Mouse (Mus musculus) liver, embryonic 13.5 days (tissue): ENCODE measurements around the gene Reln. TPM values are rescaled to one million over a fixed set of nuclear protein-coding genes. Genes with fewer than 3 reads are reported as not detected.

Experiments used
- ATAC-seq: fragments of 200-750 bp; cut with Nextera tagmentation; 2 replicates; pipeline ENCODE4 v1.8.0; 2017; ENCODE audit warnings: low read depth, mild to moderate bottlenecking, moderate number of reproducible peaks, moderate library complexity
- DNase-seq: peaks from one replicate; pipeline ENCODE4 v3.0.0; 2022
- H3K27ac ChIP-seq: fragments of 300-500 bp; sonication (generic); 2 replicates; pipeline ENCODE4 v1.5.1; 2015; ENCODE audit warnings: moderate library complexity, mild to moderate bottlenecking, inconsistent platforms
- H3K27me3 ChIP-seq: fragments of 300-500 bp; sonication (generic); 2 replicates; pipeline ENCODE4 v1.6.1; 2015; ENCODE audit warnings: mild to moderate bottlenecking, inconsistent platforms
- H3K36me3 ChIP-seq: fragments of 300-500 bp; sonication (generic); 2 replicates; pipeline ENCODE4 v1.6.1; 2015; ENCODE audit warnings: mild to moderate bottlenecking, inconsistent platforms
- H3K4me1 ChIP-seq: fragments of 300-500 bp; sonication (generic); replicated peaks from 2 replicates; pipeline ENCODE4 v1.6.1; 2015; ENCODE audit warnings: inconsistent platforms
- H3K4me2 ChIP-seq: fragments of 300-500 bp; sonication (generic); 2 replicates; pipeline ENCODE4 v1.6.1; 2015; ENCODE audit warnings: inconsistent platforms, mild to moderate bottlenecking, moderate library complexity
- H3K4me3 ChIP-seq: fragments of 300-500 bp; sonication (generic); replicated peaks from 2 replicates; pipeline ENCODE4 v1.5.1; 2015; ENCODE audit warnings: mild to moderate bottlenecking, inconsistent platforms
- H3K9ac ChIP-seq: fragments of 300-500 bp; sonication (generic); 2 replicates; pipeline ENCODE4 v1.6.1; 2015; ENCODE audit warnings: mild to moderate bottlenecking, inconsistent platforms
- H3K9me3 ChIP-seq: fragments of 300-500 bp; sonication (generic); replicated peaks from 2 replicates; pipeline ENCODE4 v1.6.1; 2016; ENCODE audit warnings: inconsistent platforms
- WGBS: fragments of 180-500 bp; shearing (Covaris S2); methylation state at CpG from one replicate; pipeline ENCODE4 v1.1.7; 2015; ENCODE audit not compliant: insufficient replicate concordance; 5-methylcytosine and 5-hydroxymethylcytosine counted together
- polyA plus RNA-seq: library from polyadenylated mRNA; unstranded; fragments of >200 nt; fragmentation: Nextera tagmentation; extraction: Ambion mirVana; gene quantifications from 2 replicates; pipeline ENCODE4 v1.2.1, GENCODE M21; 2015

Reln gene
- polyA plus RNA-seq, 1 experiment from 2014 or later = 22.5 TPM

DNA sequence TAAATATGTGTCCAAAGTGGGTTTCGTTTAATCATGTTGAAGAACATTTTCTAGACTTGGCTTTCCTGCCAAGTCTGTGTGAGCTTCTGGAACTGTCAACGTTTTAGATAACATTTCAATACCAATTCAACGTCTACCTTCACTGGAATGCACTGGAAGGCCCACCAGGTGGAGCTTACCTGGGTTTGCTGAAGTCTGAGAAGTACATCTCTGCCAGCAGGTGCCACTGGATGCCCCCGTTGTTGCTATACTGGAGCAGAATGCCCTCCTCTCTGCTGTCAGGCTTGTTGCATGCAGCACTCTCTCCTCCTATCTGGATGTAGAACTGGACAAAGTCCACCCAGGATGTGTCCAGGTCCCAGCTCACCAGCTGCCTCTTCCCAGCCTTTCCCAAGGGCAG, 340.6 kb downstream of the Reln start:
- no peaks in the 10 kb centered on the region for H3K4me1 ChIP-seq
- H3K36me3 ChIP-seq = no peaks in the 10 kb centered on the region
- H3K9ac ChIP-seq = no peak overlapping the region
- no peaks in the 10 kb centered on the region for H3K27me3 ChIP-seq
- no peaks in the 10 kb centered on the region for H3K9me3 ChIP-seq
- H3K27ac ChIP-seq = no peak overlapping the region
- no peak for DNase-seq
- H3K4me2 ChIP-seq = no peak overlapping the region
- no peak for ATAC-seq
- WGBS = 59% methylated on average over 4 of the region's 4 CpGs
- H3K4me3 ChIP-seq = no peak overlapping the region

DNA sequence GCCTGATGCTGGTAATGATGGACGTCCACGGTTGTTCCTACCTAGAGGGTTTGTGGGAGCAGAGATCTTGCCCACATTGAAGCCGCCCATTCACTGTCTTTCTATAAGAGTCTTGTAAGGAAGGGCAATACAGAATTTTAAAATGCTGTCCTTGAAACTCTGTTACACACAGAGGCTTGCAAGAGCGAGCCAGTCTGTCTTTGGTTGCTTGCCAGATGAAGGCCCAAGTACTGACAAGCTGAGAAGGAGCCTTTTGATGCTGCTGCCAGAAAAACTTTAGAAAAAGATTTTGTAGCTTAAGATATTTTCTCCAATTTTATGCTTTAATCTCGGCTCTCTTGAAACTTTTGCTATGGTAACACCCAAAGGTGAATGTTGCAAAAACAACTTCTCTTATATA, 356.8 kb downstream of the Reln start:
- Histone ChIP-seq H3K27ac (no peak overlapping the region), H3K4me3 (no peak overlapping the region), H3K4me1 (no peaks in the 10 kb centered on the region), H3K36me3 (0 out of 2 replicates have a peak, but pooled peaks cover 12% of the 10 kb centered on the region), H3K27me3 (no peaks in the 10 kb centered on the region), H3K9me3 (no peaks in the 10 kb centered on the region), H3K4me2 (no peak overlapping the region), H3K9ac (no peak overlapping the region)
- DNase-seq (no peak), ATAC-seq (no peak)
- 67% methylated on average over 5 of the region's 5 CpGs for WGBS

DNA sequence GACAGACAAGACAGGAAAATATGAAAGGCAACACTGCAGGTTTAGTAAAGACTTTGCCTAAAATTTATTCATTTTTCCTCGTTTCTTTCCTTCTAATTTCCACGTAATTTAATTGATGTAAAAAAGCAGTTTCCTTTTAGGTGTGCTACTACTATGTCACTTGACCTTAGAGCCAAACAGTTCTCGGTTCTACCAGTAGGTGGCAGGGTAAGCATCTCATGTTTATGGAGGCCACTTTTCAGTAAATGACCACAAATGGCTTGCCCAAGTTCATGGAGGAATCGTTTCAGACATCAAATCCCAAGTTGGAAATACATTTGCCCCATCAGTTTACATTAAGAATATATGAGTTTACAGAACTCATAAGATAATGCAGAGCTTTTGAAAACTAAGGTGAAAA, 358.2 kb downstream of the Reln start:
- H3K9me3 ChIP-seq = no peaks in the 10 kb centered on the region
- 0 out of 2 replicates have a peak, but pooled peaks cover 12% of the 10 kb centered on the region for H3K36me3 ChIP-seq
- H3K4me2 ChIP-seq = no peak overlapping the region
- H3K27me3 ChIP-seq = no peaks in the 10 kb centered on the region
- H3K4me1 ChIP-seq = no peaks in the 10 kb centered on the region
- H3K4me3 ChIP-seq = no peak overlapping the region
- ATAC-seq (no peak), DNase-seq (no peak)
- no peak overlapping the region for H3K27ac ChIP-seq
- WGBS = 26% methylated on average over 4 of the region's 4 CpGs
- H3K9ac ChIP-seq = no peak overlapping the region

DNA sequence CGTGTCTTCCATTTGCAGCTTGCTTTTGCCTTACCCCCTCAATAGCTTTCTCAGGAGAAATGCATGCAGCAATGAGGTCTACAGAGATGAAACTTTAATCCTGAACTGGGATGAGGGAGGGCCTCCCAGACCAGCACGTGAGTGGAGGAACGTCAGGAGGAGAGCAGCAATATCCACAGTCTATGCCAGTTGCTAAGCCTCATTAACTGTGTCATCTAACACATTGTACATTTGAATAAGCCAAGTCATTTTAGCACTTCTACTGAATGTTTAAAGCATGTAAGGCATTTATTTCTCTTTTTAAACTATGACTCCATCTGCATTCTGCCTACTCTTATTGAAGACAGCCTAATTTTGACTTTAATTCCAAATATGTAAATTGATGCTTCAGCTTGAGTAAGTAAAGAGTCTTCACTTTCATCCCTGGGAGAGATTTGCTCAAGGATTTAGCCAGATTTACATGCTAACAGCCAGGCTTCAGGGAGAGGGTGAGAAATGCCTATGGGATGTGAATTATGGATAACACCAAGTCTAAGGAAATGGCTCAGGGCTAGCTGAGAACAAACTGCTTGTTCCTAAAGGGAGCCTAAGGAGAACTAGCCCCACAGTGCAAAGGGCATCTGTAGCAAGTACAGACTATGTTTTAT, 361.4 kb downstream of the Reln start:
- H3K4me1 ChIP-seq = no peaks in the 10 kb centered on the region
- 59% methylated on average over 3 of the region's 3 CpGs for WGBS
- H3K27me3 ChIP-seq = no peaks in the 10 kb centered on the region
- ATAC-seq (no peak), DNase-seq (no peak)
- no peaks in the 10 kb centered on the region for H3K36me3 ChIP-seq
- no peak overlapping the region for H3K4me2 ChIP-seq
- H3K9me3 ChIP-seq = no peaks in the 10 kb centered on the region
- no peak overlapping the region for H3K27ac ChIP-seq
- H3K9ac ChIP-seq = no peak overlapping the region
- no peak overlapping the region for H3K4me3 ChIP-seq

DNA sequence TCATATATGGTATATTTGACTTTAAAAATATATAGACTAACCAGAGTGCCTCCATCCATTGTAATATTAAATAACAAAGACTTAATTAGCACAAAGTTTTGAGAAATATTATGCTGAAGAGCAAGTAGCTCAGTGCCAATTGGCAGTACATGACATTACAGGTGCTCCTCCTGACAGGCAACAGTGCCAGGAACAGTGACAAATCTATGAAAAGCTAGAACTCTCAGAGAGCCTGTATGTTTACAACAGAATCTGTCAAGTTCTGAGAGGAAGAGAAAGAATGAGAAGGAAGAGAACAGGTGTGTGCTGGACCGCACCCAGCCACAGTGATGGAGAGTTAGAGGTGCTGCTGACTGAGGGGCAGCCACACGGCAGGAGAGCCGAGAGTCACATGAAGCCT, 363.3 kb downstream of the Reln start:
- Histone ChIP-seq H3K36me3 (no peaks in the 10 kb centered on the region), H3K4me1 (no peaks in the 10 kb centered on the region), H3K9ac (no peak overlapping the region), H3K27me3 (no peaks in the 10 kb centered on the region), H3K9me3 (no peaks in the 10 kb centered on the region), H3K4me2 (no peak overlapping the region), H3K27ac (no peak overlapping the region), H3K4me3 (no peak overlapping the region)
- 64% methylated on average over 3 of the region's 3 CpGs for WGBS
- ATAC-seq (no peak), DNase-seq (no peak)

DNA sequence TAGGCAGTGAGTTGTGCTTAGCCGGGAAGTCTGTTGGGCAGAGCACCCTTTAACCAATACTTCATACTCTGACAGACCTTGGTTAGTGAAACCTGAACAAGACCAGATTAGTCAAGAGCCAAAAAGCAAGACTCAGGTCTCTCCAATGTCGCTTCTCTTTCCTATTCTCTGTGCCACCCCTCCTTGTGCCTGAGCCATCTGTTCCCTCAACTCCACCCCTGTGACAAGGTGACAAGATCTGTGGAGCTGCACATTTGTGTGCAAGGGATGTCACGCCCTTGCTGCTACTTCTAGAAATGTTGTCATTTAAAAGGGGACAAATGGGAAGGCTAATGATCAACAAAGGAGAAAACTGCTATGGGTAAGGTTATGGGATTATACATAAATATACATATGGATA, 364.0 kb downstream of the Reln start:
- Histone ChIP-seq H3K36me3 (no peaks in the 10 kb centered on the region), H3K9ac (no peak overlapping the region)
- 64% methylated on average over 3 of the region's 3 CpGs for WGBS

DNA sequence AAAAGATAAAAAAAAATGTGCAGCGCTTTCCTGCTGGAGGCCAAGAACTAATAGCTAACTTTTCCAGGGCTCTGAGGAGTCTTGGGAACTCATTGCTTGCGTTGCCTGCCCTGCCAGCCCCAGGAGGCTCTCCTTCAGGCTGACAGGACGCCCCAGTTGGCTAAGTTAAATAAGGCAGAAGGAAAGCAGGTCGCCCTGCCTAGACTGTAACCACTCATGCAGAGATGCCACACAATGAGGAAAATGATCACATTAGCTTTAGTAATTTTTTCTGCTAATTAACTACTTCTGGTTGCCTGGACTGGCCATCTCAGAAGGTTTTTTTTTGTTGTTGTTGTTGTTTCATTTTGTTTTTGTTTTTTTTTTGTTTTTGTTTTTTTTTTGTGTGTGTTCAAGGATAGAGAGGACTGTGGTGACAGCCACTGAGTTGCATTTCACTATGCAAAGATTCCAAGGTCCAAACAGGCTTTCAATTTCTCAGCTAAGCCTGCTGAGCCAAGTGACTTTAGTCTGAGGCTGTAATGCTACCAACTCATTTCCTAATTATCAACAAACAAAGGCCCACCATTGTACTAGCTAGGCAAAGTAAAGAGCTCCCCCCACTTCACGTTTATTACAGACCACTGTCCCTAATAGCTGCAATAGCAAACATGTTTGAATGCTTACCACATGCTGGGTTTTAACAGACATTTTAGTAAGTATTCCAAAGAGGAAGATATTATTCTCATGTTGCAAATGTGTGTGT, 371.1 kb downstream of the Reln start:
- WGBS = 43% methylated on average over 5 of the region's 5 CpGs
- no peaks in the 10 kb centered on the region for H3K27me3 ChIP-seq
- H3K27ac ChIP-seq = no peak overlapping the region
- H3K4me3 ChIP-seq = no peak overlapping the region
- H3K4me1 ChIP-seq = no peaks in the 10 kb centered on the region
- DNase-seq (no peak), ATAC-seq (no peak)
- no peaks in the 10 kb centered on the region for H3K9me3 ChIP-seq
- no peak overlapping the region for H3K9ac ChIP-seq
- no peaks in the 10 kb centered on the region; the same call in 1 of the 2 replicates for H3K36me3 ChIP-seq
- no peak overlapping the region for H3K4me2 ChIP-seq

More for the DNA sequence above, 364.0 kb downstream of the Reln start:
- Histone ChIP-seq H3K4me1 (no peaks in the 10 kb centered on the region), H3K4me3 (no peak overlapping the region), H3K9me3 (no peaks in the 10 kb centered on the region), H3K27ac (no peak overlapping the region), H3K4me2 (no peak overlapping the region), H3K27me3 (no peaks in the 10 kb centered on the region)
- ATAC-seq (no peak), DNase-seq (no peak)

DNA sequence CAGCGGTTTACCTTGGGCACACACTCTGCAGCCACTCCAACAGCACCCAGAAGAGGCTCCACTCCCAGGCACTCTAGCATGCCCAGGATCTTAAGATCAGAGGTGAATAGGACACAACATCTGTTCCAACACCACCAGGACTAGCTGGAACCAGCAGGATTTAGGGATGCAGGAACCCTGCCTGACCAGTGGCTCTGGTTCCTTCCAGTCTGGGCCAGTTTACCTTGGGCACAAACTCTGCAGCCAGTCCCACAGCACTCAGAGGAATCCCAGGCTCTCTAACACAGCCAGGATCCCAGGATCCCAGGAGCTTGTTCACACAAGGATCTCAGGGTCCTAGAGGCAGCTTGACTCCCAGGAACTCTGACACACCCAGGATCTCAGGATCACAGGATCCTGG, 382.7 kb downstream of the Reln start:
- Histone ChIP-seq H3K9me3 (no peaks in the 10 kb centered on the region), H3K4me2 (no peak overlapping the region), H3K9ac (no peak overlapping the region), H3K4me3 (no peak overlapping the region), H3K27me3 (no peaks in the 10 kb centered on the region), H3K27ac (no peak overlapping the region), H3K4me1 (no peaks in the 10 kb centered on the region), H3K36me3 (no peaks in the 10 kb centered on the region)
- ATAC-seq (no peak), DNase-seq (no peak)
- 62% methylated on average over 1 of the region's 1 CpGs for WGBS

DNA sequence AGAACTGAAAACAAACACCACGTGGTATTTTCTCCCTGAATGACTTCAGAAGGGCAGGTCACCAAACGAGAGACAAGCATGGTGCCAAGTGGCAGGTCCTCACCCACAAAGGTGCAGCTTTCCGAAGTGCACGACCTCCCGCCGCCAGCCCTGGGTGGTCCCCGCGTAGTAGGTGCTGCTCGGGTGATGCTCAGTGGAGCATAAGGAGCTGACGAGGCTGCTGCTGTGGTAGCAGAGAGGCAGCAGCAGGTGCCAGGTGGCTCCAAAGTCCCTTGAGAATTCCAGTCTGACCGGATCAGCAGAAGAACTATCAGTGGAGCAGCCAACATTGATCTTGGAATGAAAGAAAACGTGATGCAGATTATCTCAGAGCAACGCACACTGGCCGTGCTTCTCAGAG, 384.4 kb downstream of the Reln start:
- H3K9me3 ChIP-seq = no peaks in the 10 kb centered on the region
- H3K9ac ChIP-seq = no peak overlapping the region
- DNase-seq (no peak), ATAC-seq (no peak)
- WGBS = 77% methylated on average over 14 of the region's 14 CpGs
- no peaks in the 10 kb centered on the region for H3K4me1 ChIP-seq
- no peaks in the 10 kb centered on the region for H3K36me3 ChIP-seq
- H3K4me3 ChIP-seq = no peak overlapping the region
- H3K27ac ChIP-seq = no peak overlapping the region
- H3K4me2 ChIP-seq = no peak overlapping the region
- no peaks in the 10 kb centered on the region for H3K27me3 ChIP-seq

DNA sequence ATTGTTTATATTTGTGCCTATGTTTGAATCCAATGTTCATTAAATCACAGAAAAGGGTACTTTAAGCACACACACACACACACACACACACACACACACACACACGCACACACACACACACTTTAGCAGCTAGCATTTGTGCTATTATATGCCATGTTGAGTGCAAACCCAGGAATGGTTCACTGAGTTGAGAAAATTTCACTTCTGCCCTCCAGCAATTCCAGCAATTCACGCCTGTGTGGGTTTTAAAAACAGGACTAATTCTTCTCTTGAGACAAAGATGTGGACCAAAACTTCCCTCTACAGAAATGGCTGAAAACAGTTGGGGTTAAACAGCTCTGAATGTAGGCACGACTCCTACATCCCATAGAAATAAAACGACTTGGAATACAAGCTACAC, 386.9 kb downstream of the Reln start:
- Histone ChIP-seq H3K4me3 (no peak overlapping the region), H3K4me1 (no peaks in the 10 kb centered on the region), H3K4me2 (no peak overlapping the region), H3K27me3 (no peaks in the 10 kb centered on the region), H3K36me3 (no peaks in the 10 kb centered on the region), H3K9ac (no peak overlapping the region), H3K9me3 (no peaks in the 10 kb centered on the region), H3K27ac (no peak overlapping the region)
- WGBS = 53% methylated on average over 4 of the region's 4 CpGs
- no peak for ATAC-seq
- DNase-seq = no peak

DNA sequence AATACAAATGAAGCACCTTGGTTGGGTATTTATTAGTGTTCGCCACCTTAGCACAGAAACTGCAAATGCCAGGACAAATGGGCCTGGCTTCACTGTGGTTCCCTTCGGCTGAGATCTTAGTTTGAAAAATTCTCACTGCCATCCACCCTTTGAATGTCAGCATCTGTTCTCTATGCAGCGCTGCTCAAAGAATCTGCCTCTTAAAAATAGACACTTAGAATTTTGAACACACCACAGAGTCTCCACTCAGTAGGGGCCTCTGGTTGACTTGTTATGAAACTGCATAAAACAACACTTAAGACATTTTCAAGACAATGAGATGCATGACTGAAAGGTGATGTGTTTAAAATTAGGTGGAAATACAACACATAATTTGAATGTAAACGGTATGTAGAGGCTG, 387.4 kb downstream of the Reln start:
- 63% methylated on average over 4 of the region's 4 CpGs for WGBS

DNA sequence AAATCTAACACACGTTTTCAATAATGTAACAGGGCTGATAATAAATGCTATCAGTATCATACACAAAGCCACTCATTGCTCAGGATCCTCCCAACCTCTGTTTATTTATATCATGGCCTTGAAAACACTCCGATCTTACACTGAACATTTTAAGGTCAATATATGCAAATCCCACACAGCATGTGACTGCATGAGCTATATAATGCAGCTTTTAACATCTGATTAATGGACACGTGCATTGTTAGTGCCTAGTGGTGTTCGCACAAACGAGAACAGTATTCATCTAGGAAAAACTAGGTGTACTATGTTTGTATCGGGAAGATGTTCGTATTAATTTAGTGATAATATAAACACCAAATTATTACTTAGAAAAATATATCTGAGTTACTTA, 395.0 kb downstream of the Reln start:
- H3K4me1 ChIP-seq = no peaks in the 10 kb centered on the region
- H3K4me2 ChIP-seq = no peak overlapping the region
- H3K36me3 ChIP-seq = no peaks in the 10 kb centered on the region; the same call in 1 of the 2 replicates
- no peaks in the 10 kb centered on the region for H3K27me3 ChIP-seq
- DNase-seq = no peak
- H3K9me3 ChIP-seq = no peaks in the 10 kb centered on the region
- no peak overlapping the region for H3K4me3 ChIP-seq
- no peak overlapping the region for H3K27ac ChIP-seq
- no peak overlapping the region for H3K9ac ChIP-seq
- WGBS = 66% methylated on average over 7 of the region's 7 CpGs
- ATAC-seq = no peak

More for the DNA sequence above, 387.4 kb downstream of the Reln start:
- Histone ChIP-seq H3K27me3 (no peaks in the 10 kb centered on the region), H3K36me3 (no peaks in the 10 kb centered on the region), H3K4me3 (no peak overlapping the region), H3K9me3 (no peaks in the 10 kb centered on the region), H3K9ac (no peak overlapping the region), H3K4me1 (no peaks in the 10 kb centered on the region), H3K27ac (no peak overlapping the region), H3K4me2 (no peak overlapping the region)
- DNase-seq (no peak), ATAC-seq (no peak)
